Mouse (Mus musculus) midbrain, postnatal 0 days (tissue): Measurements from ENCODE around the gene Klf13. TPM values are rescaled to one million over a fixed set of nuclear protein-coding genes. Genes with fewer than 3 reads are reported as not detected.

Experiments
- ATAC-seq: fragments of 200-750 bp; cut with Nextera tagmentation; 2 replicates; pipeline ENCODE4 v1.8.0; 2017; ENCODE audit warnings: moderate number of reproducible peaks, mild to moderate bottlenecking, moderate TSS enrichment, moderate library complexity; ENCODE audit not compliant: low FRiP score
- DNase-seq: peaks from one replicate; pipeline ENCODE4 v3.0.0-alpha.2; 2015; ENCODE audit warnings: low spot score
- H3K27ac ChIP-seq: fragments of 300-500 bp; sonication (generic); 2 replicates; pipeline ENCODE4 v1.5.1; 2014; ENCODE audit warnings: low read depth, mild to moderate bottlenecking, low read length, mixed read lengths
- H3K27me3 ChIP-seq: fragments of 300-500 bp; sonication (generic); 2 replicates; pipeline ENCODE4 v1.6.1; 2014; ENCODE audit warnings: low read length, control low read depth, mixed read lengths; ENCODE audit not compliant: insufficient read depth
- H3K36me3 ChIP-seq: fragments of 300-500 bp; sonication (generic); 2 replicates; pipeline ENCODE4 v1.6.1; 2014; ENCODE audit warnings: low read length, control low read depth, mixed read lengths; ENCODE audit not compliant: insufficient read depth
- H3K4me1 ChIP-seq: fragments of 300-500 bp; sonication (generic); 2 replicates; pipeline ENCODE4 v1.6.1; 2014; ENCODE audit warnings: mild to moderate bottlenecking, control low read depth, antibody characterized with exemption, low read length, mixed read lengths; ENCODE audit not compliant: insufficient read depth
- H3K4me2 ChIP-seq: fragments of 300-500 bp; sonication (generic); 2 replicates; pipeline ENCODE4 v1.6.1; 2014; ENCODE audit warnings: low read depth, mild to moderate bottlenecking, low read length, mixed read lengths; ENCODE audit not compliant: poor library complexity, severe bottlenecking
- H3K4me3 ChIP-seq: fragments of 300-500 bp; sonication (generic); 2 replicates; pipeline ENCODE4 v1.5.1; 2014; ENCODE audit warnings: low read depth, mild to moderate bottlenecking, low read length, moderate library complexity
- H3K9ac ChIP-seq: fragments of 300-500 bp; sonication (generic); replicated peaks from 2 replicates; pipeline ENCODE4 v1.6.1; 2014; ENCODE audit warnings: mild to moderate bottlenecking, low read length, moderate library complexity, mixed read lengths; ENCODE audit not compliant: poor library complexity, severe bottlenecking
- H3K9me3 ChIP-seq: fragments of 300-500 bp; sonication (generic); 2 replicates; pipeline ENCODE4 v1.6.1; 2016; ENCODE audit warnings: low read length, control low read depth
- CTCF ChIP-seq: IDR thresholded peaks from 2 replicates; pipeline ENCODE4 v1.5.1; 2016; ENCODE audit warnings: antibody characterized with exemption, mild to moderate bottlenecking
- WGBS: fragments of 180-500 bp; shearing (Covaris S2); extraction: QIAGEN DNeasy Blood & Tissue Kit; methylation state at CpG from one replicate; pipeline ENCODE4 v1.1.7; 2014; 5-methylcytosine and 5-hydroxymethylcytosine counted together
- polyA plus RNA-seq: library from polyadenylated mRNA; unstranded; fragments of >200 nt; fragmentation: Nextera tagmentation; extraction: Ambion mirVana; gene quantifications from 2 replicates; pipeline ENCODE4 v1.2.1, GENCODE M21; 2015
- total RNA-seq: library from RNA; depleted of rRNA; stranded (reverse); fragments of >200 nt; gene quantifications from 2 replicates; pipeline ENCODE4 v1.2.3, GENCODE M21; 2014

Klf13 gene
- total and polyA plus RNA-seq, 2 experiments from 2014 or later, result 21.5 to 26.6 TPM

DNA sequence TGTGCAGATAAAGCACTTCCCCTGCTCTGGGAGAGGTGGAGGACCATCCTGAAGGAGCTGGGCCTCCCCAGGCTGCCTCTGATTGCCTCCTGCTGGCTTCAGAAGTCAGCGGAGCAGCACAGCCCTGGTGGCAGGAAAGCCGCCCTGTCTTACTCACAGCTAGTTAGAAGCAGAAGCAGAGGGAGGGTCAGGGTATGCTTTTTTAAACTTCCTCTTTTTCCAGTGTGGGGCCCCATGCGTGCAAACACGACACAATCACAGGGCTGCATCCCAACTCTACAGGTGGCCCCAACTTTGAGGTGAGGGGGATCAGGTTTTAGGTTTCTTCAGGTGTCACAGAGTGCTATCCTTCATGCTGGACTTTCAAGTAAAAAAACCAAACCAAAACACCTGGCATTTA lies 27.8 kb downstream of the Klf13 start:
- ATAC-seq, result no peak
- no peak overlapping the region for H3K9ac ChIP-seq
- DNase-seq, result no peak
- H3K4me3 ChIP-seq, result no peak overlapping the region
- H3K36me3 ChIP-seq, result no peaks in the 10 kb centered on the region
- peaks cover 12% of the 10 kb centered on the region for H3K4me1 ChIP-seq
- H3K9me3 ChIP-seq, result no peaks in the 10 kb centered on the region
- no peak for TF ChIP-seq CTCF
- H3K27ac ChIP-seq, result 0 out of 2 replicates have a peak overlapping the region, but pooled peaks have one; percentile 28
- no peak overlapping the region for H3K4me2 ChIP-seq
- H3K27me3 ChIP-seq, result no peaks in the 10 kb centered on the region
- WGBS, result 45% methylated on average over 4 of the region's 4 CpGs

DNA sequence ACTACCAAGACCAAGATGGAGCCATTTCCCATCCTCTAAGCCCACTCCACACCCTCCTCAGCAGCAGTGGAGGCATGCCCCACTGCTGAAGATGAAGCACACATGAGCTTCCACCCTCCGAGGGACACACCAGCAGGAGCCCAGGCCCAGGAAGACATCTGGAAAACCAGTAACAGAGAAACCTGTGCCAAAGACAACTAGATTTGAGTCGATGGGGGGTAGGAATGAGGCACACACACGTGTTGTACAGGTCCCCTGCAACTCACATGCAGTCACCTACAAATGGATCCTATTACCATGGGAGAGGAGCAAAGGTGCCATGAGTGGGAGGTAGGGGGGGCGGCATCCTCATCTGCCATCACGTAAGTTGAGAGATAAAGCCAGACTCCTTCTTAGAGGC lies 28.5 kb downstream of the Klf13 start:
- 74% methylated on average over 5 of the region's 5 CpGs for WGBS
- peaks cover 12% of the 10 kb centered on the region for H3K4me1 ChIP-seq
- H3K36me3 ChIP-seq, result no peaks in the 10 kb centered on the region
- H3K27me3 ChIP-seq, result no peaks in the 10 kb centered on the region
- H3K4me2 ChIP-seq, result no peak overlapping the region
- no peak for TF ChIP-seq CTCF
- no peak overlapping the region for H3K27ac ChIP-seq
- DNase-seq (no peak), ATAC-seq (no peak)
- H3K9ac ChIP-seq, result no peak overlapping the region
- H3K9me3 ChIP-seq, result no peaks in the 10 kb centered on the region
- no peak overlapping the region for H3K4me3 ChIP-seq

DNA sequence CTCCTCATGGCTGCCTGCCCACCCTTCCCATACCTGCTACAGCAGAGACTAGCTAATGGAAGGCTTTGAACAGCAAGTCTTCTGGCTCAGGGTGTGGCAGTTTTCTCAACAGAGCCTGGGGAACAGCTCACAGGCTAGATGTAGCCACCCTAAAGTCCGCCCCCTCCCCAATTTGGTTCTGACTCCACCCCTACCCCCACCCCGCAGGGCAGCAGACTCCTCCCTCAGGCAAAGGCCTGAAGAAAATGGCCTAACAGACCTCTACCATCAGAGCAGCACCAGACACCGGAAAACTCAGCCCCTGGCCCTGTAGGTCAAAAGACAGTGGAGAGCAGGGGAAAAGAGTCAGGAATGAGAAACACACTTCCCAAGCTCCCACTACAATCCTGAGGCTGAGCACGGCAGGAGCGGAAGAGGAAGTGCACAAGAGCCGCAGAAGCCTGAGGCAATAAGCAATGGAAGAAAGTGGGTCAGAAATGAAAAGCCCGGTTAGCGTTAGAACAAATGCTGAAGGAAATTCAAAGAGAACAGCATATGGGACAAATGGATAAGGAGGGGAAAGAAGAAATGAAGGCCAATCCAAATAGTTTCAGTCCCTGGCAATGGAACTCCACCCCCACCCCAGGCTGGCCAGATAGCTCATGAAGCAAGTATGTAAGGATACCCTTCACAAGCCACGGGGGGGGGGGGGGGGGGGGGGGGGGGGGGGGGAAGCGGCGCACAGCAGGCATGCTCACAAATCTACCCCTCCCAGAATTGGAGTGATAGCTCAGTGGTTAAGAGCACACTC lies 30.0 kb downstream of the Klf13 start:
- no peak overlapping the region for H3K4me3 ChIP-seq
- no peak for TF ChIP-seq CTCF
- H3K9me3 ChIP-seq, result no peaks in the 10 kb centered on the region
- no peak overlapping the region for H3K9ac ChIP-seq
- DNase-seq (no peak), ATAC-seq (no peak)
- H3K4me2 ChIP-seq, result no peak overlapping the region
- no peaks in the 10 kb centered on the region for H3K36me3 ChIP-seq
- H3K4me1 ChIP-seq, result peaks cover 9% of the 10 kb centered on the region
- 42% methylated on average over 9 of the region's 11 CpGs for WGBS
- H3K27me3 ChIP-seq, result no peaks in the 10 kb centered on the region
- peak overlapping the region; percentile 58 for H3K27ac ChIP-seq

DNA sequence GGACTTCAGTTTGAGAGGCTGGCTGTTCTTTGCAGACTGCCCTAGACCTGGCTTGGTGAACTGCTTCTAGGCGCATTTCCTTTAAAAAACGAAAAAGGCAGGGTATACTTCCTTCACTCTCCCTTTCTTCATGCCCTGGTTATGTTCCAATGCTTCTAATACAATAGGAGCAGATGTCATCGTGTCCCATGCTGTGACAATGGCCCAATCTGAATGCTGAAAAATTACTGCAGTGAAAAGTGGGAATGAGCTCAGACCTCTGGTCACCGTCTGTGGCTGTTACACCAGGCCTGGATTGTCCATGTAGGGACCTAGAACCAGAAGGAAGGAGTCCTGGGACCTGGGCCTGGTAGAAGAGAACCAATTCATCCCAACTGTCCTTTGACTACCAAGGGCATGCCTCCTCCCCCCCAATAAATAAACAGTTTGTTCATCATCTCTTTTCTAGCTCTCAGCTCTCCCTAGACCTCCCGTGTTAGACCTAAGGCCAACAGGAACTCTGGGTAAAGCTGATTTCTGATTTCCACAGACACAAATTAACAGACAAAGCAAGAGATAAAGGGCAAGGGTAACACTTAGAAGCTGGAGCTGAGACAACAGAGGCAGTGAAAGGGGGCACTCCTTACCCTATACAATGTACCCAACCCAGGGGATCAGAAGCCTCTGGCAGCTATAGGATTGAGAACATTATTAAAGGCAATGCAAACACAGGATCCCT lies 30.8 kb downstream of the Klf13 start:
- Histone ChIP-seq H3K9me3 (no peaks in the 10 kb centered on the region), H3K4me3 (no peak overlapping the region), H3K9ac (no peak overlapping the region), H3K27ac (peak overlapping the region; percentile 58), H3K4me2 (no peak overlapping the region), H3K27me3 (no peaks in the 10 kb centered on the region), H3K36me3 (no peaks in the 10 kb centered on the region), H3K4me1 (peaks cover 9% of the 10 kb centered on the region)
- 76% methylated on average over 5 of the region's 5 CpGs for WGBS
- no peak for DNase-seq
- no peak for TF ChIP-seq CTCF
- ATAC-seq, result no peak

DNA sequence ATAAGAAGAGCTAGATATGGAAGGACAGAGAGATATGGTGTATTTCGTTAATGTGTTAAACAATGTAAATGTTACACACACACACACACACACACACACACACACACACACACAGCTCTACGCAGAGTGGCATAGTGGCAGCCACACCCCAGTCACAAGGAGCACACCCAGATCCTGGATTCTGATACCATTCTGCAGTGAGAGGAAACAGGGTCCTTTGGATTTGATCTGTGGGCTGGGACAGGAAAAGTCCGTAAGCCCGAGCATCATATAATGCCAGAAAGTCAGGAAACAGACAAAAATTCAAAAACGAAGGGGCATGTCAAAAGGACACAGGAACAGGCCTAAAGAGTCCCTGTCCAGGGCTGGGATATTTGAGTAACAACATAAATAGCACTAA lies 33.1 kb downstream of the Klf13 start:
- no peak for TF ChIP-seq CTCF
- WGBS, result 93% methylated on average over 5 of the region's 5 CpGs
- Histone ChIP-seq H3K9ac (no peak overlapping the region), H3K27me3 (no peaks in the 10 kb centered on the region), H3K4me3 (no peak overlapping the region), H3K36me3 (no peaks in the 10 kb centered on the region), H3K4me2 (no peak overlapping the region), H3K9me3 (no peaks in the 10 kb centered on the region), H3K27ac (no peak overlapping the region), H3K4me1 (0 out of 2 replicates have a peak, but pooled peaks cover 9% of the 10 kb centered on the region)
- ATAC-seq (no peak), DNase-seq (no peak)

DNA sequence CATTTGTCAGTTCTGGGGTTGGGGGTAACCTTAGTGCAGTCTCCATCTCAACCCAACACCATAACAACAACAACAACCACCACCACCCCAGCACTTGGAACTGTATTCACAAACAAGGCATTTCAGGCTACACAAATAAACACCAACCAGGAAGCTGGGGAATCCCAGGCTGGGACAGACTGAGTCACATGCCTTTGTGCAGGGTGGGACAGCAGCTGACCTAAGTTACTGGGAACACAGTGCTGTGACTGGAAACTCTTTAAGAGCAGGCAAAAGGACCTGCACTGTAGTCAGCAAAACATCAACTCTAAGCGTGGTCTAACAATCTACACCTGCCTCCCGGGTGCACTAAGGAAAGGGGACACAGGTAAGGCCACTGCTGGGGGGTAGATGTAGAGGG lies 33.5 kb downstream of the Klf13 start:
- DNase-seq (no peak), ATAC-seq (no peak)
- H3K27ac ChIP-seq, result no peak overlapping the region
- no peaks in the 10 kb centered on the region for H3K36me3 ChIP-seq
- no peak overlapping the region for H3K9ac ChIP-seq
- H3K4me3 ChIP-seq, result no peak overlapping the region
- 92% methylated on average over 2 of the region's 2 CpGs for WGBS
- no peaks in the 10 kb centered on the region for H3K27me3 ChIP-seq
- no peaks in the 10 kb centered on the region for H3K9me3 ChIP-seq
- H3K4me1 ChIP-seq, result 0 out of 2 replicates have a peak, but pooled peaks cover 9% of the 10 kb centered on the region
- no peak overlapping the region for H3K4me2 ChIP-seq
- TF ChIP-seq CTCF, result no peak
